Mouse (Mus musculus): ENCODE data around the gene Traf3ip3. TPM values are rescaled to one million over a fixed set of nuclear protein-coding genes. Genes with fewer than 3 reads are reported as not detected.
A peak's percentile ranks its signal among the peaks of the same experiment; 100 is the strongest.

Gene Traf3ip3
- total and polyA plus RNA-seq, 3 experiments: 5.2 to 9.7 TPM; not detected in 1

DNA sequence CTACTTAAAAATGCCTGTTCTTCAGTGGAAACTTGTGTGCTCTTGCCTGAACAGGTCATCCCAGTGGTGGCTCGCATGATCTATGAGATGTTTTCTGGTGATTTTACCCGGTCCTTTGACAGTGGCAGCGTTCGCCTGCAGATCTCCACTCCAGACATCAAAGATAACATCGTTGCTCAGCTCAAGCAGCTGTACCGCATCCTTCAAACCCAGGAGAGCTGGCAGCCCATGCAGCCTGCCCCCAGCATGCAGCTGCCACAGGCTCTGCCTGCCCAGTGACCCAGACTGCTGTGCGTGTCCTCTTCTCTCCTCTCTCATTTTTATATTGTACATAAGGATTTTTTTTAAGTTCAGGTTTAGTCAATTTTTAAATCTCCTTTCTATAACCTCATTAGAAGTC is 32.3 kb downstream of the Traf3ip3 start:
- no peak for DNase-seq (ENCODE audit: low read depth, low spot score)
- H3K4me3 ChIP-seq (ENCODE audit: control insufficient read depth in 1 of 2, insufficient read depth in 1 of 2, low read depth in 2 of 2, low read length in 2 of 2): no peak overlapping the region
- H3K36me3 ChIP-seq (ENCODE audit: control insufficient read depth in 1 of 2, insufficient read depth in 2 of 2, low read length in 2 of 2): peaks cover 0 to 28% of the 10 kb centered on the region in 2 experiments; a peak in 2 of 4 replicates
- no peak overlapping the region for H3K9ac ChIP-seq (ENCODE audit: control insufficient read depth, low read depth, low read length, poor library complexity, severe bottlenecking)
- no peak overlapping the region for H3K27ac ChIP-seq (ENCODE audit: control insufficient read depth, low read depth, low read length)
- H3K4me1 ChIP-seq (ENCODE audit: control insufficient read depth in 1 of 2, insufficient read depth in 2 of 2, low read length in 2 of 2): peaks cover 2 to 28% of the 10 kb centered on the region in 2 experiments
- TF ChIP-seq E2F4 (IDR thresholded peaks at IDR 0.05; ENCODE audit: borderline replicate concordance, low read depth, low read length) (no peak), BHLHE40 (IDR thresholded peaks at IDR 0.05; ENCODE audit: borderline replicate concordance, low read depth, low read length) (no peak)
- H3K27me3 ChIP-seq (ENCODE audit: control insufficient read depth in 1 of 2, insufficient read depth in 2 of 2, low read length in 2 of 2): no peaks in the 10 kb centered on the region
- peaks cover 6% of the 10 kb centered on the region for H3K79me2 ChIP-seq (ENCODE audit: control insufficient read depth, insufficient read depth, low read length, poor library complexity)
- no peaks in the 10 kb centered on the region for H3K9me3 ChIP-seq (replicated peaks; ENCODE audit: insufficient read depth, low read length)

DNA sequence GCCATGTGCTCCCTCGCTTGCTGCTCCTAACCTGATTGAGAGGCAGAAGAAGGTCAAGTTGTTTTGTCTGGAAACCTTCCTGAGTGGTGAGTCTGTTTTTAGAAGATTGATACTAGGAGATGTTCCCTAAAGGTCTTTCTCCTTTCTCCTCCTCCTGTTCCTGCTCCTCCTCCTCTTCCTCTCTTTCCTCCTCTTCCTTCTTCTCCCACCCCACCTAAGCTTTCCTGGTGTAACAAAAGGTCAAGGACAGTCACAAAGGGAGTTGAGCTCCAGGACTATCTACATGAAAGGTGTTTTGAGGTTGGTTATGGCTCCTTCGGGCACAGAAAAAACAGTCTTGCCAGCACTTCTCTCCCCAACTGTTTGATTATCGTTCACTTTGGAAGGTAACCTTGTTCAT is 33.8 kb downstream of the Traf3ip3 start, which contains the start of gene A130010J15Rik:
Gene A130010J15Rik (plus strand): TSS at position 301 of the 400 bp plus-strand sequence.
- Histone ChIP-seq H3K27ac (ENCODE audit: control insufficient read depth, low read depth, low read length) (no peak within 1 kb of the TSS), H3K4me3 (ENCODE audit: control insufficient read depth in 1 of 2, insufficient read depth in 1 of 2, low read depth in 2 of 2, low read length in 2 of 2) (no peak within 1 kb of the TSS), H3K27me3 (ENCODE audit: control insufficient read depth in 1 of 2, insufficient read depth in 2 of 2, low read length in 2 of 2) (peaks cover 0 to 3% of the 10 kb centered on the region in 2 experiments; a peak in 1 of 4 replicates), H3K9ac (ENCODE audit: control insufficient read depth, low read depth, low read length, poor library complexity, severe bottlenecking) (no peak within 1 kb of the TSS), H3K4me1 (ENCODE audit: control insufficient read depth in 1 of 2, insufficient read depth in 2 of 2, low read length in 2 of 2) (peaks cover 0 to 22% of the 10 kb centered on the region in 2 experiments; a peak in 3 of 4 replicates), H3K36me3 (ENCODE audit: control insufficient read depth in 1 of 2, insufficient read depth in 2 of 2, low read length in 2 of 2) (peaks cover 0 to 24% of the 10 kb centered on the region in 2 experiments; a peak in 2 of 4 replicates), H3K9me3 (replicated peaks; ENCODE audit: insufficient read depth, low read length) (no peaks in the 10 kb centered on the region), H3K79me2 (ENCODE audit: control insufficient read depth, insufficient read depth, low read length, poor library complexity) (peaks cover 2% of the 10 kb centered on the region)
- DNase-seq (ENCODE audit: low read depth, low spot score): no peak
- TF ChIP-seq GATA1 (IDR thresholded peaks at IDR 0.05; ENCODE audit: low read depth, low read length): no peak
- no peak for TF ChIP-seq E2F4 (IDR thresholded peaks at IDR 0.05; ENCODE audit: borderline replicate concordance, low read depth, low read length)

DNA sequence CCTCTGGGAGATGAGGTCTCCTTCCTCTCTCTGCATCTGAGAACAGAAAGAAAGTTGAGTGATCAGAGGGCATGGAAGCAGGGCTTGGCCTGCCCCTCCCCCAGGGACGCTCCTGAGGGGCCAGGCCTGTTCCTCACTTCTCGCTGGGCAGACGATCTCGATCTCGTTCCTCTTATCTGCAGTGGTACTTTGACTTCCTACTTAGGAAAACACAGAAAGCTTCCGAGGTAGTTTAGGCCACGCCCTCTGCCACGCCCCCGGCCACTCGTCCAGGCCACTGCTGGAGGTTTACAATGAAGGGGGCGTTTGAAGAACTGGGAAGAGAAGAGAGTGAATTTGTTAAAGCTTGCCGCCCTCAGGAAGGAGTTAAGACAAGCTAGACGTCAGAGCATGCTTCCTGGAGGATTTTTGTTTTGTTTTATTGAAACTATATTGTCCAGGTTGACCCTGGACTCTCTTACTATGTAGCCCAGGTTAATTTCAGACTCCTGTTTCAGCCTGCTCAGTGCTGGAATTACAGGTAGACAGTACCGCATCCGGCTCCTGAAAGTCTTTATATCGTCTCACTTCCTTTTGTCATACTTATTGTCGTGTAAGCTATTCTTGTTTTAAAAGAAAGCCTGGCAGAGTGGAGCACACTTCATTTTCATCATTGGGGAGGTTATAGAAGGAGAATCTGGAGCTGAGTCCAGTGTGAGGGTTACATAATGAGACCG is 41.0 kb downstream of the Traf3ip3 start:
- H3K9me3 ChIP-seq (replicated peaks; ENCODE audit: insufficient read depth, low read length): no peaks in the 10 kb centered on the region
- H3K27ac ChIP-seq (ENCODE audit: control insufficient read depth, low read depth, low read length): peak overlapping the region; percentile 21
- no peaks in the 10 kb centered on the region for H3K79me2 ChIP-seq (ENCODE audit: control insufficient read depth, insufficient read depth, low read length, poor library complexity)
- peaks cover 0 to 3% of the 10 kb centered on the region in 2 experiments; a peak in 1 of 4 replicates for H3K27me3 ChIP-seq (ENCODE audit: control insufficient read depth in 1 of 2, insufficient read depth in 2 of 2, low read length in 2 of 2)
- peaks cover 0 to 18% of the 10 kb centered on the region in 2 experiments; a peak in 2 of 4 replicates for H3K36me3 ChIP-seq (ENCODE audit: control insufficient read depth in 1 of 2, insufficient read depth in 2 of 2, low read length in 2 of 2)
- peak overlapping the region; percentile 58 for H3K9ac ChIP-seq (ENCODE audit: control insufficient read depth, low read depth, low read length, poor library complexity, severe bottlenecking)
- peaks cover 0 to 16% of the 10 kb centered on the region in 2 experiments; a peak in 2 of 4 replicates for H3K4me1 ChIP-seq (ENCODE audit: control insufficient read depth in 1 of 2, insufficient read depth in 2 of 2, low read length in 2 of 2)
- peak; percentile 88 for DNase-seq (ENCODE audit: low read depth, low spot score)
- peak overlapping the region; percentile 38 to 51 for H3K4me3 ChIP-seq (ENCODE audit: control insufficient read depth in 1 of 2, insufficient read depth in 1 of 2, low read depth in 2 of 2, low read length in 2 of 2)
- TF ChIP-seq USF1 (IDR thresholded peaks at IDR 0.05; ENCODE audit: low read depth, low read length) (no peak), MEF2A (IDR thresholded peaks at IDR 0.05; ENCODE audit: extremely low read depth, insufficient replicate concordance, low read depth, low read length, poor library complexity, severe bottlenecking) (no peak), MXI1 (IDR thresholded peaks at IDR 0.05; ENCODE audit: low read depth, low read length) (peak; percentile 57), MAFK (IDR thresholded peaks at IDR 0.05; ENCODE audit: borderline replicate concordance, low read depth, low read length) (no peak), POLR2AphosphoS2 (IDR thresholded peaks at IDR 0.05; ENCODE audit: low read length) (no peak), SIN3A (IDR thresholded peaks at IDR 0.05; ENCODE audit: low read length) (no peak; the same call in 1 of the 2 replicates), KAT2A (conservative IDR thresholded peaks at IDR 0.05; ENCODE audit: low read depth, low read length) (no peak), TAL1 (IDR thresholded peaks at IDR 0.05; ENCODE audit: low read length) (no peak), RCOR1 (IDR thresholded peaks at IDR 0.05; ENCODE audit: low read depth, low read length) (0 out of 2 replicates have a peak, but pooled peaks have one; percentile 23), NRF1 (IDR thresholded peaks at IDR 0.05; ENCODE audit: insufficient read depth, low read depth, low read length, poor library complexity, severe bottlenecking) (no peak), BHLHE40 (IDR thresholded peaks at IDR 0.05; ENCODE audit: borderline replicate concordance, low read depth, low read length) (peak; percentile 43; the same call in 1 of the 2 replicates), MYC (IDR thresholded peaks at IDR 0.05; ENCODE audit: low read depth, low read length) (0 out of 2 replicates have a peak, but pooled peaks have one; percentile 20), GABPA (IDR thresholded peaks at IDR 0.05; ENCODE audit: low read depth, low read length) (no peak), UBTF (IDR thresholded peaks at IDR 0.05; ENCODE audit: borderline replicate concordance, insufficient read depth, low read depth, low read length) (no peak), TBP (IDR thresholded peaks at IDR 0.05; ENCODE audit: low read depth, low read length) (no peak; the same call in 1 of the 2 replicates), EP300 (IDR thresholded peaks at IDR 0.05; ENCODE audit: low read depth in 1 of 2, low read length in 2 of 2) (peak; percentile 19 to 40; a peak in 3 of 4 replicates), MAZ (IDR thresholded peaks at IDR 0.05; ENCODE audit: low read depth, low read length) (peak; percentile 49; the same call in 1 of the 2 replicates), SMC3 (IDR thresholded peaks at IDR 0.05; ENCODE audit: low read depth, low read length) (no peak), NELFE (IDR thresholded peaks at IDR 0.05; ENCODE audit: low read depth, low read length) (peak; percentile 30; the same call in 1 of the 2 replicates), ELF1 (IDR thresholded peaks at IDR 0.05; ENCODE audit: low read depth, low read length) (peak; percentile 79)

All from MEL (cell line).